Mouse (Mus musculus) heart, postnatal 10 days (tissue): Measurements from ENCODE around the gene Rap1a. TPM values are rescaled to one million over a fixed set of nuclear protein-coding genes. Genes with fewer than 3 reads are reported as not detected.

Experiments used
- DNase-seq, 2 experiments: peaks; one replicate each; pipeline ENCODE4 v3.0.0; 2021
- intact Hi-C: fragments of 180-260 bp; cut with DNase I; formaldehyde crosslinking; loops from one replicate; pipeline ENCODE4 v1.15.1; 2025
- total RNA-seq, 2 experiments: library from RNA; stranded (reverse); gene quantifications; 2 replicates each; pipeline ENCODE4 v1.2.3; 2021

Rap1a gene
- total RNA-seq, 2 experiments from 2014 or later, result 127 to 130 TPM

DNA sequence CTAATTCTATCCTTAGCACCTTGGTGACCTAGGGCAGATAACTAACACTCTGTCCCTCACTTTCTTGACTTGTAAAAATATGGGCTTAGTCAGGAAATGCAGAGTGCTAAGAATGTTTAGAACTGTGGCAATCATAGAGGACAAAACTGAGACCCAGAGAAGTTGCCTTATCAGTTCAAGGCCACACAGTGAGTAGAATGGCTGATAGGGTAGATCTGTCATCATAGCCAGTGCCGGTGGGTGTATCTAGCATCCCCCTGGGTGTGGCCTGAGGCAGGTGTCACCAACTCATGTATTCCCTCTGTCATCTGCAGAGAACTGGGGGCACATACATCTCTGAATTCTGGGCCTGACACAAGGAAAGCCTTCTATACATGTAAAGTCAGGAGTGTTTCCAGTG lies 102.8 kb downstream of the Rap1a start:
- intact Hi-C loops, result no loop called here
- no peak for DNase-seq

DNA sequence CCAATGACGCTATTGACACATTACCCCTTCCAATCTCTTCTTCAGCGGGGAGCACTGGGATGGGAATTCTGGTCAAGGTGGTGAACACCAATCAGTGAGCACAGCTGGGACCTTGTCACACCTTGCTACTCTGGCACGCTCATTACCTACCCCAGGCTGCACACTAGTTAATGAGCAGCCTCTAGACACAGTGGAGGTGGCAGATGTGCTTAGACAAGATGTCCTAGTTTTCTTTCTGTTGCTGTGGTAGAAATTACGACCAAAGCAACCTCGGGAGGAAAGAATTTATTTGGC lies 104.0 kb downstream of the Rap1a start:
- no peak for DNase-seq
- intact Hi-C loops, result no loop called here

DNA sequence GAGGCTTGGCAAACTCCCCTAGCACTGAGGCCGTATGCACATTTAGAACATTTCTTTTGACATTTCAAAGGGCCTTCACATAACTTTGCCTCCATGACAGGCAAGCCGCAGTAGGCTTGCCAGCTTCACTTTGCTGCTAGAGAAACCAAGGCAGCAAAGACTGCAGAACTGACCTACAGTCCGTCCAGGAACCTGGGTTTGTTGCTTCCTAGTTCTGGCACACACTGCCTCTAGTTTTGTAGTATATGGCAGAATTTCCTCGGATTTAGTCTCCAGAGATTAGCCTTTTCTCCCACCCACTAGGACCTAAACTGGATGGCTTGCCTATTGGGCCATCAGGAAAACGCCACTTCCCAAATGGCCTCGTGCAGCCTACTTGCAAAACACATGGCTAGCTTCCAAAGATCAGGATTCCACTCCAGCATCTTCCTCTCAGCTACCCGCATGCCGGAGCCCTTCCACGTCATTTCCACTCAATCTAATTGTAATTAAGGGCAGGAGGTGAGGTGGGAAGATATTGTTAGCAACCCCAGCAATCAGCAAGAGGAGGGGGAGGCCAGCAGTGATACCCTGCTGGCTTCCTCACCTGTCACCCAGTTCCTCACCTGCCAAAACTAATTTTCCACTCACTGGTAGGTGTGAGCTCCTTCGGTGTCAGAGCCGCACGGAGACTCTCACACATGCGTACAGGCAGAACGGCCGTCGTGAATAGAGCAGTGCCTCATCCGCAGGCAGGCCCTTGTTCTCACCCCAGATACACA lies 104.6 kb downstream of the Rap1a start:
- intact Hi-C loops, result no loop called here
- DNase-seq, result no peak

DNA sequence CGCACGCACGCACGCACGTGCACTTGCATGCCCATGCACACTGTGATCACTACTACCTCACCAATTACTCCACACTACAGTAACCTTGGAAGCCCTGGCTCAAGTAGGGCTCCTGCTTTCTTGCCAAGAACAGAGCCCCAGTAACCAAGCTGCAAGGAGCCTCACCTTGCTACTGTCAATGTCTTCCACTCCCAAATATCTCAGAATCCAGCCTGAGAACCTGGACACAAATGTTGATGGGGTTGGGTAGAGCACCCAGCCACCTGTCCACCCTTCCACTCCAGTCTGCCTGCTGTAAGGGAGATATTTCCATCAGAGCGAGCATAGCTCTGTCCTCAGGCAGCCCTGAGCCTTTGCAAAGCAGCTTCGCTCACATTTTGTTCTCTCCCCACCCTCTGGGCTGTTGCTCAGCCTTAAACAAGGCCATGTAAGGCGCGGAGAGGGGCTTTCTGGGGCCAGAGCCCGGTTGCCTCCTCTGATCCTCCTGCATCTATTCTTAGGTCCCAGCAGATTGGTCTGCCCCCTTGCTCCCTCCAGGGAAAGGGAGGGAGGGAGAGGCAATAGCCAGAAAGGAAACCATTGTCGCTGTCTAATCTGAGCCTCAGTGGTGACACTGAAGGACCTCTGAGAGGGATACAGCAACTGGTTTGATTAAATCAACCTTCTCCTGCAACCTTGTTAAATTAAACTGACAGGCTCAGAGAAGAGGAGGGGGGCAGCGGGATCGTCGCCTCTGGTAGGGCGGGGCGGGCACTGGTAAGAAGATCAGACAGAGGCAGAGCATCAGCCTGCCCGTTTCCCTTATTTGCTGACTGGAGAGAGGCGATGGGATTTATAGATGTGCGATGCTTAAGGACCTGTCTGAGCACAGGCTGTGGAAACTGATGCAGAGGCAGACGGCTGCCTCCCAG lies 105.4 kb downstream of the Rap1a start:
- intact Hi-C loops, result no loop called here
- peak; percentile 73 to 82 for DNase-seq

DNA sequence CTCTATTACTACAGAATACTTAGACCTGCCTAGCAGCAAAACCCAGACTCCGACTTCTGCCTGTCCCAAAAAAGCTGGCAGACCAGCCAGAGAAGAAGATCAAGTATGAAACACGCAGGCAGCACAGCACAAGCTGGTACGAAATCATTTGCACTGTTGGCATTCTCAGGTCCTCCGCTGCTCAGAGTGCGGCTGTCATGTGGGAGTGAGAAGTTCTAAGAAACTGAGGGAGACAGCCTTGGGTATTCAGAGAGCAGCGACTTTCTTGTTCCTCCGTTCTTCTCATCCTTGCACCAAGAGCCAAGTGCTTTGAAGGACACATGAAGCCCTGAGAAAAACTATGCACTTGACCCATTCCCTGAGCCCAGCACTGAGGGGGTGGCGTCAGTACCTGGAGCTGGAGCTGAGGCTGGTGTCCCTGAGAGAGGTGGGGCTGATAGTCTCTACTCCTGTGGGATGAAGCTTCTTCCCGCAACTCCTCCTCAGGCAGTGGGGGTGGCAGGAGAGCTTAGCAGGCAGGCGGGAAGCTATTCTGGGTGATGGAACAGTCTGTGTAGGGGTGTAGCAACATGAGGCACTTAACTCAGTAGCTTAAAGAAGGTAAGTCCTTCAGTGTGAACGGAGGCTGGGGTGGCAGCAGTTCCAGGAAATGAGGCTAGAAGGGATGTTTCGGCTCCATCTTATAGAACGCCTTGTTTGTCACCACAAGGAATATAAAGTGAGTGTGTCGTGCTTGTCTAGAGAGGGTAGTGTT lies 107.6 kb downstream of the Rap1a start:
- intact Hi-C loops, result no loop called here
- DNase-seq, result no peak

DNA sequence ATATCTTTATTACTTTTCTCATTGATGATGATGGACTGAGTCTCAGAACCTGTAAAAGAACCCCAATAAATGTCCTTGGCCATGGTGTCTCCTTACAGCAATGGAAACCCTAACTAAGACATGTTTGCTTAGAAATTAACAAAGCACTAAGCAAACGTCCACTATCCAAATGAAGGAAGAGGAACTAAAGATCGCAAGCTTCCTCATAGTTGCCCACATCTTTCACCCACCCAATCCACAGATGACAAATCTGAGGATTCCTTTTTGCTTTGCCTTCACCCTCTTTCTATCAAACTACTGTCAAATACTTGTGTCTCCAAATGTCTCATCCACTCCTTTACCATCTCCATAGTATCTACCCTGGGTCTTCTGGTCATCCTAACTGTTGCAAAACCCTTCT lies 112.6 kb downstream of the Rap1a start:
- intact Hi-C loops, result loop anchor here (5.0 kb wide), 1 partner anchor 209 kb away; no protein-coding TSS in a partner anchor
- DNase-seq, result no peak

DNA sequence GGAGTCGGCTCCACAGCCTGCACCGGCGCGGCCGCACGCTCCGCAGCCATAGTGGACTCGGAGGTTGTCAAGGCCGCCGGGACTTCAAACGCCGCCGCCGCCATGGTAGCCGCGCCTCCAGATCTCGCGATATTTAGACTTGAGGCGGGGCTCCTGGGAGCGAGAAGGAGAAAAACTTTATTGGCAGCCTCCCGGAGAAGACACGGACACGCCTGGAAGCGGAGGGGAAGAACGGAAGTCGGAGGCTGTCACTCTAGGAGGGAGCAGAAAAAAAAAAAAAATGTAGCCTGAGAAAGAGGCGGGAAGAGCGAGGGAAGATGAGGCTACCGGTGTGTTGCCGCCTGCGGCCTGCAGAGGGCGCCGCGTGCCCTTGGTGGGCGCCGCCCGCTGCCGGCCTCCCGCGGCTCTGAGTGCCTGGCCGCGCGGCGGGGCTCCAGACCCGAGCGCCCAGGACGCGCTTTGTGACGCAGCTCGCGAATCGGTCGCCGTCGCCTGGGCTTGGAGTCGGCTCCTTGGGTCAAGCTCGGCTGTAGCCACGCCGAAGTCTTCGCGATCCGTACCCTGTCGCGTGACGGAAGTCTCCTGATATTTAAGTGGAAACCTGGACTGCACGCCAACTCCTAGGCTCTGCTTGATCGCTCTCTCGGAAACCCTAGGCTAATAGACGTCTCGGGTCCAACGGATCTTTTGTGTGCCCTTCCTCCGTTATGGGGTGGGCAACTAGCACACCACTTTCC lies 113.6 kb downstream of the Rap1a start, which contains the start of gene Ddx20:
Gene Ddx20 (minus strand): TSS at position 251 of the 737 bp plus-strand sequence.
- peak; percentile 97 to 98 for DNase-seq
- intact Hi-C loops, result loop anchor here (1.0 to 5.0 kb wide), 2 partner anchors 39 to 210 kb away; no protein-coding TSS in a partner anchor

DNA sequence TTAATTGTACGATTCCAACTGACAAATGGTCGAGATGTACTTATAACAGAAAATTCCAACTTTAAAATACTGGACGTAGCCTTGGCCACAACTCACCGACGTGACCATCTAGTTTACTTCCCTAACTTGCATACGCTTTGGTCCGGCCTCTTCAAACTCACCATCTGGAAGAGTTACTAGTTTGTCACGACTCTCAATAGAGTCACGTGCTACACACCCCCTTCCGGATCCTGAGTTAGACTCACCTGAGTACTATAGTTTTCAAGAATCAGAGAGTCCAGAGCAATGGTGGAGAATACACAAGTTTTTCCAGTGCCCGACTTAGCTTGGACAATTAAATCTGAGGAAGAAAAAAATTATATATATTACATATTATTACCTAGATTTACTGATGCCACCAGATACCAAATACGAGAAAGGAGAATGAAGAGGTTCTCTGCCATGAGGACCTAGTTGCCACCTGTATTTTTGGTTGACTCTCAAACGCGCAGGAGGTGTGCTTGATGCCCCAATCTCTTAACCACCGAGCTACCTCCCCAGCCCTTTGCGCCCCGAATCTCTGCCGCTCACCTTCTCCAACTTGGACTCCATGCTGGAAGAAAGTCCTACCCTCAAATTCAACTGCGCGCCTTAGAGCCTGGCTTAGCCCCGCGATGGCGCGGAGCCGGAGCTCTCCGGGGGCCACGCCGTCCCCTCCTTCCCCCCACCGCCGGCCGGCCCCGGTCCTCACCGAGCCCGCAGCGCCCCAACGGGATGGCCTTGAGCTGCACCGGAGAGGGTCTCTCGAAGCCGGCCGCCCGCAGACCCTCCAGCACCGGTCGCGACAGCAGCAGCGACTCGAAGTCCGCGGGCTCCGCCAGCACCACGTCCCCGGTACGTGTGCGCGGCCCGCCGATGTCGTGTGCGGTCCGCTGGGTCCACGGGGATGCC lies 114.5 kb downstream of the Rap1a start:
- DNase-seq, result no peak

DNA sequence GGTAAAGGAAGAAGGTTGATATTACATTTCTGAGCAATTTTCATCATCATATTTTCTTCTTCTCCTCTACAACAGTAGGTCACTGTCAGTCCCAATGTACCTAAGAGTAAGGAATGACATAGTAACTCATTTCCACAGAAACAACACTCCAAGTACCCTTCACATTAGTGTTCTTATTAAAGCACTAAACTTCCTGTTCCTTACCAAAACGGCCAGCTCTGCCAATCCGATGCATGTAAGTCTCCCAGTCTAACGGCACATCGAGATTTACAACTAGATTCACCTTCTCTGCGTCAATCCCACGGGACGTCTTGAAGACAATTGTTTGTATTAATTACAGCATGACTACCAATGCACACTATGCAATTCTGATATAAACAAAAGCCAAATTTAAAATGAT lies 120.8 kb downstream of the Rap1a start:
- intact Hi-C loops, result no loop called here
- no peak for DNase-seq

More for the DNA sequence above, 114.5 kb downstream of the Rap1a start:
- intact Hi-C loops, result loop anchor here (1.0 to 5.0 kb wide), 2 partner anchors 40 to 211 kb away; no protein-coding TSS in a partner anchor

Other genes with a start within 250 kb of the Rap1a start
- 10 to 100 TPM; 13.0 to 13.3 TPM for gene Ddx20, start 113.8 kb downstream of the Rap1a start, total RNA-seq
- gene Inka2, start 96.7 kb downstream of the Rap1a start, total RNA-seq, result 10 to 100 TPM; 27.1 to 34.8 TPM
- gene Adora3, start 69.5 kb upstream of the Rap1a start, total RNA-seq, result under 1 TPM in 1 of 2 experiments, not detected in 1; 0.26 TPM
- gene Tmigd3, start 69.6 kb upstream of the Rap1a start, total RNA-seq, result not detected
- 1 to 10 TPM in 1 of 2 experiments, under 1 TPM in 1; 0.69 to 1.3 TPM for gene I830077J02Rik, start 131.3 kb upstream of the Rap1a start, total RNA-seq
- gene Wdr77, start 158.0 kb upstream of the Rap1a start, total RNA-seq, result 10 to 100 TPM; 47.7 to 54.4 TPM
- gene Atp5f1, start 158.8 kb upstream of the Rap1a start, total RNA-seq, result 100 to 1,000 TPM; 916 to 930 TPM
- under 1 TPM; 0.15 to 0.24 TPM for gene Ovgp1, start 172.4 kb upstream of the Rap1a start, total RNA-seq
- not detected for gene Pifo, start 213.3 kb upstream of the Rap1a start, total RNA-seq
- gene Chil5, start 231.5 kb upstream of the Rap1a start, total RNA-seq, result not detected